In the genomic region with DNA sequence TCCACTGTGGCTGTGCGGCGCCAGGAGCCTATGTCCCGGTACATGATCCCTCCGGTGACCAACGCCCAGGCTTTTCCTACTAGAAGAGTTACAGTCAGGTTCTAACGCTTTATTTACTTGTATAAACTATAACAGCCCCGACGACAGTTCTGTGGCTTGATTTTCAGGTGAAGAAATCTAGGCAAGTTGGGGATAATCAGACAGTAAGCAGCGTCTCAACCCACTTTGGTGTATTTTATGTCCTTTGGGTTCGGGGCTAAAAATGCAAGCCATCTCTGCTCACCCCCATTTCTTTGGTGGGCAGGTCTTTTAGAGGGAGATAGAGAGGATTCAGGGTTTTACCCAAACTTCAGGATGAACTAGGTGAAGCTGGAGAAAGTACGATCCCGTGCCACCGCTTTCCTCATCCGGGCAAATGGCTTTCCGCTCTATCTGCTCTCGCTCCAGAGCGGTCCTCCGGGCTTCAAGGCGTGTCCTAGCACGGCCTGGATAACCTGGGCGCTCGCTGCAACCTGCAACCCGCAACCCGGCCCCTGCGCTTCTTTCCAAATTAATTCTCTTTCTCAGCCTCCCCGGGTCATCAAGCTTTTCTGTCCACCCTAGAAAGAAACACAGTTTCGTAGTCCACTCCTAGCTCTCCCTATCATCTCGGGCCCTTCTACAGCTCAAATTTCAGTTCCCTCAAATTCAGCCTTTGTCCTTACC, we compare ENCODE assay signal across 9 mouse cellular contexts. TPM values are rescaled to one million over a fixed set of nuclear protein-coding genes. Genes with fewer than 3 reads are reported as not detected.
DNase-seq lines count a peak whose midpoint lies in the region; ATAC-seq lines count a peak whose summit lies in the region.
"Had no signal": no experiment of that assay in that cellular context is flagged by ENCODE, and none has a peak within 500 bp of the region (broad histone marks: within the 10 kb centered on the region; RNA-seq: fewer than 3 reads in every experiment).

No protein-coding gene starts in this region.

- DNase-seq in CD4-positive, CD25-positive, alpha-beta regulatory T cell, adult 2 months (ENCODE audit: low read depth, low spot score), result peak; percentile 11
- DNase-seq in kidney, postnatal 14 days, result peak; percentile 11
- no peak for DNase-seq in left cerebral cortex, adult 9 months (ENCODE audit: low spot score in 2 of 2)
- no peak for DNase-seq in spleen, postnatal 14 days (ENCODE audit: low spot score in 2 of 2)

- H3K4me3 ChIP-seq in megakaryocyte, embryonic 14.5 days (replicated peaks), result peak overlapping the region; percentile 91
- H3K4me3 ChIP-seq in neural tube, embryonic 13.5 days, result peak overlapping the region; percentile 17

- H3K27me3 ChIP-seq in megakaryocyte, embryonic 14.5 days (replicated peaks), result peaks cover 71% of the 10 kb centered on the region
- H3K27me3 ChIP-seq in neural tube, embryonic 13.5 days, result peaks cover 95% of the 10 kb centered on the region

- peak overlapping the region; percentile 41; the same call in 1 of the 2 replicates for H3K9ac ChIP-seq in neural tube, embryonic 13.5 days

- peaks cover 54% of the 10 kb centered on the region for H3K4me1 ChIP-seq in megakaryocyte, embryonic 14.5 days
- peaks cover 18% of the 10 kb centered on the region for H3K4me1 ChIP-seq in neural tube, embryonic 13.5 days (replicated peaks)

- no peak overlapping the region for H3K27ac ChIP-seq in neural tube, embryonic 13.5 days (replicated peaks)

- no peaks in the 10 kb centered on the region for H3K9me3 ChIP-seq in megakaryocyte, embryonic 14.5 days
- H3K9me3 ChIP-seq in neural tube, embryonic 13.5 days, result no peaks in the 10 kb centered on the region

- peak overlapping the region; percentile 39 for H3K4me2 ChIP-seq in neural tube, embryonic 13.5 days

- WGBS in neural tube, embryonic 13.5 days, result under 1% methylated on average over 28 of the region's 28 CpGs

- H3K36me3 ChIP-seq in megakaryocyte, embryonic 14.5 days (replicated peaks; ENCODE audit: low read length), result no peaks in the 10 kb centered on the region
- no peaks in the 10 kb centered on the region for H3K36me3 ChIP-seq in neural tube, embryonic 13.5 days

- ATAC-seq in CD4-positive, CD25-positive, alpha-beta regulatory T cell, adult 4 months, result no peak
- no peak for ATAC-seq in megakaryocyte, adult 5-6 weeks (ENCODE audit: poor library complexity, severe bottlenecking)
- no peak for ATAC-seq in neural tube, embryonic 13.5 days (ENCODE audit: low read depth)

RNA-seq across cellular contexts. Expression of a gene that starts 0.5 kb away (rescaled TPM):
- under 1 TPM in 1 of 2 experiments, not detected in 1; 0.19 TPM for polyA plus RNA-seq in CD4-positive, CD25-positive, alpha-beta regulatory T cell, adult 4 months (2017; shearing (Covaris generic))
- 0.15 and 2.7 TPM in 2 replicates for polyA plus RNA-seq in megakaryocyte, embryonic 14.5 days (2012; ENCODE audit: insufficient read depth, low replicate concordance)
- not detected in 2 replicates for total RNA-seq in megakaryocyte, adult 5-6 weeks (2015)
- not detected in 2 replicates for total RNA-seq in megakaryocyte, adult 5-6 weeks (2017)
- not detected in 2 replicates for polyA plus RNA-seq in neural tube, embryonic 13.5 days (2015; fragmentation: Nextera tagmentation; extraction: Ambion mirVana)
- polyA plus RNA-seq: cortical plate, adult 2 months had no signal

Comparison
In these comparisons a context has a peak if more than half of its experiments do, and no peak if none do; other contexts are left out.
1. DNase-seq: peak in CD4-positive, CD25-positive, alpha-beta regulatory T cell, adult 2 months (single experiment) and kidney, postnatal 14 days (single experiment); none in left cerebral cortex, adult 9 months (0 of 2) and spleen, postnatal 14 days (0 of 2).